Mouse (Mus musculus) ES-E14 (cell line): ENCODE data around the gene A930009A15Rik. TPM values are rescaled to one million over a fixed set of nuclear protein-coding genes. Genes with fewer than 3 reads are reported as not detected.
A peak's percentile ranks its signal among the peaks of the same experiment; 100 is the strongest.

Source experiments
- DNase-seq: peaks from one replicate; pipeline ENCODE4 v3.0.0-alpha.2; 2013; ENCODE audit warnings: low read depth, low spot score
- H3K27ac ChIP-seq: 2 replicates; pipeline ENCODE4 v1.5.1; 2012; ENCODE audit warnings: low read depth, mild to moderate bottlenecking, low read length, moderate library complexity, mixed read lengths; ENCODE audit not compliant: poor library complexity, insufficient read depth, severe bottlenecking
- H3K36me3 ChIP-seq: 2 replicates; pipeline ENCODE4 v1.6.1; 2012; ENCODE audit warnings: mild to moderate bottlenecking, low read length, moderate library complexity, mixed read lengths; ENCODE audit not compliant: control insufficient read depth, poor library complexity, insufficient read depth, severe bottlenecking
- H3K4me1 ChIP-seq, 2 experiments: fragments of 150-350 bp in 1 of 2; sonication (generic) in 1 of 2; 2 replicates each; pipeline ENCODE4 v1.6.1; 2012; ENCODE audit warnings: low read length in 2 of 2, mild to moderate bottlenecking in 1 of 2, mixed read lengths in 1 of 2; ENCODE audit not compliant: control insufficient read depth in 2 of 2, insufficient read depth in 2 of 2, poor library complexity in 1 of 2
- H3K4me3 ChIP-seq, 2 experiments: fragments of 150-350 bp in 1 of 2; sonication (generic) in 1 of 2; 2 replicates each; pipeline ENCODE4 v1.5.1; 2012; ENCODE audit warnings: low read length in 2 of 2, low read depth in 1 of 2, mild to moderate bottlenecking in 1 of 2, mixed read lengths in 1 of 2; ENCODE audit not compliant: insufficient read depth in 1 of 2, poor library complexity in 1 of 2, severe bottlenecking in 1 of 2
- H3K9ac ChIP-seq: 2 replicates; pipeline ENCODE4 v1.6.1; 2012; ENCODE audit warnings: low read depth, mild to moderate bottlenecking, low read length, mixed read lengths; ENCODE audit not compliant: poor library complexity, insufficient read depth, severe bottlenecking
- H3K9me3 ChIP-seq: fragments of 150-350 bp; sonication (generic); 2 replicates; pipeline ENCODE4 v1.6.1; 2012; ENCODE audit warnings: low read depth, mild to moderate bottlenecking, low read length; ENCODE audit not compliant: control insufficient read depth, insufficient read depth
- CHD2 ChIP-seq: IDR thresholded peaks from 2 replicates; pipeline ENCODE4 v1.6.1; 2014; ENCODE audit warnings: mild to moderate bottlenecking, low read depth, low read length, inconsistent platforms
- HCFC1 ChIP-seq: IDR thresholded peaks from 2 replicates; pipeline ENCODE4 v1.6.1; 2012; ENCODE audit warnings: low read length, inconsistent platforms, borderline replicate concordance; ENCODE audit not compliant: insufficient read depth
- MAFK ChIP-seq: IDR thresholded peaks from 2 replicates; pipeline ENCODE4 v1.6.1; 2014; ENCODE audit warnings: mild to moderate bottlenecking, low read depth, low read length, inconsistent platforms; ENCODE audit not compliant: insufficient read depth
- ZC3H11A ChIP-seq: IDR thresholded peaks from 2 replicates; pipeline ENCODE4 v1.6.1; 2012; ENCODE audit warnings: low read depth, mild to moderate bottlenecking, inconsistent platforms, low read length, borderline replicate concordance
- ZNF384 ChIP-seq: IDR thresholded peaks from 2 replicates; pipeline ENCODE4 v1.6.1; 2012; ENCODE audit warnings: low read depth, low read length, inconsistent platforms
- in situ Hi-C, 2 experiments: fragments of 600-800 bp; cut with MboI; formaldehyde crosslinking; loops; one replicate each; pipeline ENCODE4 v1.15.1; 2025; ENCODE audit warnings: low sequenced_read_pairs in 2 of 2, inconsistent platforms in 1 of 2; ENCODE audit not compliant: unreplicated experiment in 2 of 2
- total RNA-seq: library from RNA; depleted of rRNA; stranded (reverse); fragments of 300-350 nt; gene quantifications from 2 replicates; pipeline ENCODE4 v1.2.3, GENCODE M21; 2012

A930009A15Rik gene
- total RNA-seq, 1 experiment = not detected

DNA sequence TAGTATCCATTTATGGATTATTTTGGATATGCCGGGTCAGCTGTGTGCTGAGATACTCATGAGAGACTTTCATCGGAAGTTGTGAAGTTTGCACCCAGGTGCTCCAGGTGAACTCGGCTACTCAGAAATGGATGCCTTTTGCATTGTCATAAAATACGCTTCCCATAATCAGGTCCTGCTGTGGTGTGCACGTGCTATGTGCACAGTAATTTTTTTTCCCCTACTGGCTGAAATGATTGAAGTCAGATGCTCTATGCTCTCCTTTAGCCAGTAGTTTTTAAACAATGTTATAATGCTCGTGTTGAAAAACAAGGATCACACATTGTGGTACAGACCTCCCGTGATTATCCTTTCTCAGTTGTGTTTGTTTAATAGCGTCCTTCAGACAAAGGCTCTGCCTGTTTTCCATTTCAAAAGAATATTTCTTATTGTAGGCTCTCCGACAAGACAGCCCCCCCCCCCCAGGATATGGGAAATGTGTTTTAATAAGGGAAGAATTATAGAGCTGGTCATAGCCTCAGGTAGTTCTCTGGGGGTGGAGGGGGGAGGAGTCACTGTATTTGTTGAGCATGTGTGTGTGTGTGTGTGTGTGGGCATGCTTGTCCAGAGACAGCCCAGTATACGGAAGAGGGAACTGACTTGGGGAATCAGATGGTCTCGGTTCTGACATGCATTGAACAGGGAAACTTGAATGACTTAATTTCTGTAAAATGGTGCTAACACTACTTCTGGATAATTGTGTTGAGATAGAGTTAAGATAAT, 16.3 kb upstream of the A930009A15Rik start:
- no peaks in the 10 kb centered on the region for H3K9me3 ChIP-seq
- no peak for DNase-seq
- H3K27ac ChIP-seq = no peak overlapping the region
- peaks cover 0 to 4% of the 10 kb centered on the region in 2 experiments; a peak in 1 of 4 replicates for H3K4me1 ChIP-seq
- in situ Hi-C loops = no loop called here
- TF ChIP-seq ZNF384 (no peak), CHD2 (no peak), ZC3H11A (no peak), HCFC1 (no peak), MAFK (no peak)
- H3K4me3 ChIP-seq = no peak overlapping the region
- H3K9ac ChIP-seq = no peak overlapping the region
- H3K36me3 ChIP-seq = no peaks in the 10 kb centered on the region

DNA sequence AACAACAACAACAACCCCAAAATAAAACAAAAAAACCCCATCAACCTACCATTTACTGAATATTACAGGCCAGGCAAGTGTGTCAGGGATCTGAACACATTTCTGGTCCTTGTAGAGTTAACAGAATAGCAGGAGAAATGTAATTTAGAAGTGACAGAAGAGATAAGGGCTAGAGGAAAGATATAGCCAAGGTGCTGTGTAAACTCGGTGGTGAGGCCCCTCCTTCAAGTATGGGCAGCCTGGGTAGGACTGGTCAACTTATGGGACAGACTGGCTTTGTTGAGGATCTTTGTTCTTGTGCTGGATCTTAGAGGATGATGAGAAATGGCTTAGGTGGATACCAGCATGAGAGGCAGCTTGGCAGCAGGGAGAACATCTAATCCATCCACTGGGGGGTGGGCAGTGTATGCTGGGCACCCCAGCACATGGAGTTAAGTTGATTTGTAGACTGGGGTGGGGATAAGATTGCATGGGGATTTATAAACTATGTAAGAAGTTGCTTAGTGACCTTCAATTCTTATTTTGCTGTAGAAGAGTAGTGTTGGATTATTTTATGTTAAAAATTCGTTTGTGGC, 14.5 kb upstream of the A930009A15Rik start:
- Histone ChIP-seq H3K9ac (no peak overlapping the region), H3K4me3 (no peak overlapping the region), H3K4me1 (peaks cover 0 to 4% of the 10 kb centered on the region in 2 experiments; a peak in 1 of 4 replicates), H3K36me3 (no peaks in the 10 kb centered on the region), H3K27ac (no peak overlapping the region), H3K9me3 (no peaks in the 10 kb centered on the region)
- DNase-seq = no peak
- in situ Hi-C loops = no loop called here
- TF ChIP-seq ZC3H11A = no peak
- no peak for TF ChIP-seq HCFC1
- TF ChIP-seq ZNF384 = no peak
- TF ChIP-seq MAFK = no peak
- TF ChIP-seq CHD2 = no peak

DNA sequence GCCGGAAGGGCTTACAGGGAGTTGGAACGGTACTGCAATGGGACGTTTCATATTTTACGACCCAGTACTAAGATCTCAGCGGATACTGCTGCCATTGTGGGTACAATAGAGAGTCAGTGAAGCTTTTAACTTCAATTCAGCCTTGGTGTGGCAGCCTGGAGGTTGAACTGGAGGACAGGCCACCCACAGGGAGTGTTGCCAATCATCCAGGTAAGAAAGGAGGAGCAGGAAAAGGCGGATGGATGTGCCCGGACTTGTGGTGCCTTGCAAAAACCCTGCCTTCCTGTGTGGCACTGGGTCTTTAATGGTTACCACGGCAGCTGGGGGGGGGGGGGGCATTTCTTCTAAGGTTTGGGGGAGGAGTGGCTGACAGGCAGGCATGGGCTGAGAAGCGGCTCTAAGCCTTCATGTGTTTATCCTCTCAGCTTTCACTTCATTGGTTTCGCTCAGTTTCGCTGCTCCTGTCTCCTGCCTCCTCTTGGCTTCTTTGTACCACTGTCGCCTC, 13.0 kb upstream of the A930009A15Rik start:
- 0 out of 2 replicates have a peak overlapping the region, but pooled peaks have one; percentile 12 for H3K27ac ChIP-seq
- H3K9ac ChIP-seq = no peak overlapping the region
- no peak overlapping the region for H3K4me3 ChIP-seq
- TF ChIP-seq CHD2 = no peak
- no peak for TF ChIP-seq ZC3H11A
- TF ChIP-seq MAFK = no peak
- TF ChIP-seq ZNF384 = no peak
- no peak for TF ChIP-seq HCFC1
- DNase-seq = peak; percentile 27
- peaks cover 0 to 4% of the 10 kb centered on the region in 2 experiments; a peak in 1 of 4 replicates for H3K4me1 ChIP-seq
- H3K9me3 ChIP-seq = no peaks in the 10 kb centered on the region
- H3K36me3 ChIP-seq = no peaks in the 10 kb centered on the region
- in situ Hi-C loops = no loop called here

DNA sequence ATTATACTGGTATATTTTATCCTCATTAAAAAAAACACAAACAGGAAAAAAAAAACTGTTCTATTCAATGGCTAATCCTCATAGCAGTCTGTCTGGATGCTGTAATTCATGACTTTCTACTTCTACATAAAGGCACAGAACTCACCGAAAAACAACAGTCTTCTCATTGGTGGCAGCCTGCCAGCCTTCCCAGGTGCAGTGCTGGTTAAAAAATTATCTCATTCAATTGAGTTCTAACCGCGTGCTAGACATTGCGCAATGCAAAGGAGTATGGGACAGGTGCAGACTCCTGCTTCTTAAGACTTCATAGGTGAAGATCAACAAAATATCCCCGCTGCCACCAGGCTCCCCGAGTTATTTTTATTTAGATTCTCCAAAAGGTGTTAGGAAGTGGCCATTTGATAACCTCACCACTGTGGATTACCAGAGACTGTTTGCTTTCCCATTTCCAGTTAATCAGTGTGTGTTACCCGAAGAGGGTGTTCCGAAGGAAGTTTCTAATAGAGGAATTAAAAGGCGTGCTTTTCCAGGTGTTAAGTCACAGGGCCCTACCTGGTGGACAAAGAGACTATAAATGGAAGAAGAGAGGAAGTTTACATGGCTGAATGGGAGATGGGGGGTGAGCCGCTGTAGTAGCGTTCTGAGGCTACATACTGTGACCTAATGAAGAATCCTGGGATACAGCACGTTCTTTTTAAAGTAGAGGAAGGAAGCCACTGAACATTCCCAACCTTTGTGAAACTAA, 8.5 kb upstream of the A930009A15Rik start:
- DNase-seq = no peak
- in situ Hi-C loops = no loop called here

More for the DNA sequence above, 8.5 kb upstream of the A930009A15Rik start:
- H3K4me1 ChIP-seq = peaks cover 0 to 4% of the 10 kb centered on the region in 2 experiments; a peak in 1 of 4 replicates
- TF ChIP-seq MAFK = no peak
- no peak for TF ChIP-seq ZC3H11A
- no peak for TF ChIP-seq HCFC1
- TF ChIP-seq ZNF384 = no peak
- no peak for TF ChIP-seq CHD2
- H3K9me3 ChIP-seq = no peaks in the 10 kb centered on the region
- H3K9ac ChIP-seq = no peak overlapping the region
- no peak overlapping the region for H3K4me3 ChIP-seq
- no peaks in the 10 kb centered on the region for H3K36me3 ChIP-seq
- no peak overlapping the region for H3K27ac ChIP-seq
